In the genomic region with DNA sequence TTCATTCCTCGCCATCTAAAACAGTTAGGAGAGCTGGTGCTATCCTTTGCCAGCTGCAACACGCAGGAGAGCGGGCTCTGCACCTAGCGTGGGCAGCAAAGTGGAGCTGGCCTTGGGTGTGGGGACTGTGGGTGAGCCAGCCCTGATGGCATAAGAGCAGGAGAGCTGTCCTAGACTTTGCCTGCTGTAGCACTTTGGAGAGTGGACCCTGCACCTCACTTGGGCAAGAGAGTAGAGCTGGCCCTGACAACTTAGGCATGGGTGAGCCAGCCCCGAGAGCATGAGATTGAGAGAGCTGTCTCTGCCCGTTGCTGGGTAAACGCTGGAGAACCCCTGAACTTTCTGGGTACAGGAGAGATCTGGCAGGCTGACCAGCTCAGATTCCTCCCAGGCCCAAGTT, we compare ENCODE assay signal across 14 mouse cellular contexts.
"Had no signal": no experiment of that assay in that cellular context is flagged by ENCODE, and none has a peak within 500 bp of the region (broad histone marks: within the 10 kb centered on the region; RNA-seq: fewer than 3 reads in every experiment).

No protein-coding gene starts in this region.

- H3K9ac ChIP-seq: intestine, embryonic 15.5 days; limb, embryonic 12.5 days; limb, embryonic 15.5 days; liver, embryonic 14.5 days; liver, postnatal 0 days; lung, embryonic 14.5 days had no signal

- H3K4me1 ChIP-seq: limb, embryonic 15.5 days had no signal

- H3K4me2 ChIP-seq: intestine, embryonic 15.5 days; limb, embryonic 12.5 days; limb, embryonic 15.5 days; liver, embryonic 11.5 days; lung, embryonic 14.5 days had no signal

- ATAC-seq: intestine, embryonic 15.5 days; liver, postnatal 0 days; lung, postnatal 0 days had no signal

- DNase-seq: left cerebral cortex, postnatal 4 days; liver, postnatal 0 days; lung, embryonic 14.5 days; midbrain, embryonic 14.5 days; thymus, adult 18-20 months; thymus, postnatal 36 days had no signal

- H3K9me3 ChIP-seq: intestine, embryonic 15.5 days; limb, embryonic 12.5 days; limb, embryonic 15.5 days had no signal

- H3K27me3 ChIP-seq: limb, embryonic 15.5 days had no signal

- H3K27ac ChIP-seq: intestine, embryonic 15.5 days; kidney, postnatal 0 days; limb, embryonic 12.5 days; limb, embryonic 15.5 days; liver, embryonic 14.5 days; macrophage had no signal

- H3K4me3 ChIP-seq: intestine, embryonic 15.5 days; limb, embryonic 12.5 days; limb, embryonic 15.5 days had no signal

- H3K36me3 ChIP-seq: intestine, embryonic 15.5 days; limb, embryonic 12.5 days; limb, embryonic 15.5 days had no signal
